Mouse (Mus musculus) urinary bladder, postnatal 25 days (tissue): ENCODE measurements around the gene Kif2a.
"Not testable (repeated sequence)": the region's sequence is repeated elsewhere in the genome, so short reads cannot be mapped to it uniquely, and the experiment has no call there.

Experiments
- DNase-seq: peaks from one replicate; pipeline ENCODE4 v3.0.0; 2022; ENCODE audit warnings: low spot score

Kif2a gene

DNA sequence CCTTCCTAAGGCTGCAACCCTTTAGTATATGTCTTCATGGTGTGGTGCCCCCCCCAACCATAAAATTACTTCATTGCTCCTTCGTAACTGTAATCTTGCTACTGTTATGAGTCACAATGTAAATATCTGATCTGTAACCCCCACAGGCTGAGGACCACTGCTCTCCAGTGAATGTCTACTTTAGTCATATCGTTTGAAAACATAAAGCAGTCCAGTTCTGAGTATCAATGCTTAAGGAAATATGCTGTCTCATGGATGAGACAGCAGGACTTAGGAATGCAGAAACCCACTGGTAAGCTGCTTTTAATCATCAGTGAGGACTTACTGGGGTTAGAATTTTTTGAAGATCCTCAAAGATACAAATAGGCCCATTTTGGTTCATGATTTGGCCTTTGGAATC lies 2.5 kb downstream of the Kif2a start:
- no peak for DNase-seq

DNA sequence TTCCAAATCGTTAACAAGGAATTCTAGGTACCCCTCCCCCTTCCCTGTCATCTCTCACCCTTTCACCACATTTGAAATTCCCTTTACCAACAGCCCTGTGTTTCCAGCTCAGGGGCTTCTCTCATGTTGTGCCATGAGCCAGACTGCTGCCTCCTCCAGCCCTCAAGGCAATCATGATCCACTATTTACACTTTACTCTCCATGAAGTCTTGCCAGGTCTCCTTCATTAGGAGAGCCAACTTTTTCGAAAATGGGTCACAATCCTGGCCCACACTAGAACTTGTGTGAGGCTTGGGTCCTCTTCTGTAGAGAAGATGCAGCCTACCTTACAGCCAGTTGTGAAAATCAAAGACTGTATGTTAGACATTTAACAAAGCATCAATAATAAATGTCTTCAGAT lies 8.0 kb downstream of the Kif2a start:
- no peak for DNase-seq

DNA sequence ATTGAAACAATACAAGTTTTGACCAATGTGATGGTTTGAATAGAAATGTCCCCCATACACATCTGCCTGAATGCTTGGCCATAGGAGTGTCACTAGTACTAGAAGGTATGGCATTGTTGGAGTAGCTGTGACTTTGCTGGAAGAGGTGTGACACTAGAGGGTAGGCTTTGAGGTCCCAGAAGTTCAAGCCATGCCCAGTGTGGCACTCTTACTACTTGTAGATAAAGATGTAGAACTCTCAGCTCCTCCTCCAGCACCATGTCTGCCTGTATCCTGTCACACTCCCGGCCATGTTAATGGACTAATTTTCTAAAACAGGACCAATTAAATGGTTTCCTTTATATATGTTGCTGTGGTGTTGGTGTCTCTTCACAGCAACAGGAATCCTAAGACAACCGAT lies 10.3 kb downstream of the Kif2a start:
- DNase-seq = no peak

GRCm38 (mm10) chr13:107008174-107008573 lies 13.8 kb downstream of the Kif2a start:
- no peak for DNase-seq

GRCm38 (mm10) chr13:107003211-107003610 lies 18.7 kb downstream of the Kif2a start:
- no peak for DNase-seq

DNA sequence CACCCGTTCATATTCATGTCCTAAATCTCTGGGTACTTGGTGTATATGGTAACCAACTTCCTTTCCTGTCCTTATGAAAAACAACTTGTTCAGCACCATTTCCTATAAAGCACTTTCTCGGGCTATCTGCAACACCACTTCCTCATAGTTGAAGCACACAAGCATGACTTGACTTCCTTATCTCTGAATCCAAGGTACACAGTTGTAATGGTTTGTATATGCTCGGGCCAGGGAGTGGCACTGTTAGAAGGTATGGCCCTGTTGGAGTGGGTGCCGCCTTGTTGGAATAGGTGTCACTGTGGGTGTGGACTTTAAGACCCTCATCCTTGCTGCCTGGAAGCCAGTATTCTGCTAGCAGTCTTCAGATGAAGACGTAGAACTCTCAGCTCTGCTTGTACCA lies 23.3 kb downstream of the Kif2a start:
- DNase-seq = peak; percentile 8

- DNase-seq = no peak
These were observed 23.9 kb downstream of the Kif2a start for GRCm38 (mm10) chr13:106998026-106998425.

GRCm38 (mm10) chr13:106997557-106997956 lies 24.4 kb downstream of the Kif2a start:
- not testable (repeated sequence) for DNase-seq

DNA sequence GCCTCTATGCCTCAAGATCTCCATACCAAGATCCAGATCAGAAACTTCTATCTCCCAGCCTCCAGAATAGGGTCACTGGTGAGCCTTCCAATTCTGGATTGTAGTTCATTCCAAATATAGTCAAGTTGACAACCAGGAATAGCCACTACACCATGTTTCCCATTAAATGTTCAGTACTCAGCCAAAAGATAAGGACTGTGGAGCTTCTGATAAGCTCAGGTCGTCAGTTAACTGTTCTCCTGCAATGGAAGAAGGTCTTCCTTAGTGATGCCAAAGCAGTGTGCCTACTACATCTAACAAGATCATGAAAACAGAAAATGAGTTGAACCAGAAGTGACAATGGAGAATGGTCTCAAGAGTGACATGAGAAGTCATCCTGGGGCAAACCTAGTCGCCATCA lies 25.0 kb downstream of the Kif2a start:
- DNase-seq = no peak

DNA sequence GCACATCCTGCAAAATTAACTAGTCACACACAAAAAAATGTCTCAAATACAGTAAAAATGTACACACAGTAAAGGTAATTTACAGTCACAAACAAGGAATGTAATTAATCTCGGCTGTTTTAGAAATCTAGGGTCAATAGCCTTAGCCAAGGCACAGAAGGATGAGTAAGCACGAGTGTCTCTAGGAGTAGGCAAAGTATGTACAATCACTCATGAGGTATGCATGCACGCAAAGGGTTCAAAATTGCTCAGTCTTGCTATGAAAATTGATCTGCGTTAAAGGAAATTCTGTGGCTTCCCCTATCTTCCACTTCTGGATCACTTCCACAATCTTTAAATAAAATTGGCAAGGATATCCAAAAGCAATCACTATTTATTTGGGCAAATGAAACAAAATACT lies 60.4 kb downstream of the Kif2a start:
- no peak for DNase-seq

- no peak for DNase-seq
These were observed 61.4 kb downstream of the Kif2a start for GRCm38 (mm10) chr13:106960557-106960956.

GRCm38 (mm10) chr13:106958286-106958685 lies 63.6 kb downstream of the Kif2a start:
- no peak for DNase-seq

DNA sequence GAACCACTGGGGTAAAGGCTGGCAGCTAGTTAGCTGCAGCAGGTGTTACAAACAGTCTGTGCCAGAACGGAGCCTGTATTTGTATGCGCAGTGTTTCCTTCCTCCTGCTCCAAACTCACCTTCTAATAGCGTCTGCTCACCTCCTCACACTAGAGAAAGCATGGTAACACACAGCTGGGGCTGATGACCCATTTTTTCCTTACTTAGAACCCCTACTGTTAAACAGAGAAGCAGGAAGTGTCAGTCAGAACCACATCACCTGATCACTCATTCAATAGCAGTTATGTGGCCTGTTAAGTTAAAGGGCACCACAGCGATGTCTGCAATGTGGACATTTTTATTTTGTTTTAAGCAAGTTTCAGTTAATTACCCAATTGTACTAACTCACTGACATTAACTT lies 64.4 kb downstream of the Kif2a start:
- no peak for DNase-seq

GRCm38 (mm10) chr13:106954880-106955279 lies 67.0 kb downstream of the Kif2a start:
- DNase-seq = no peak

- DNase-seq = no peak
These were observed 74.3 kb downstream of the Kif2a start for GRCm38 (mm10) chr13:106947583-106947982.

DNA sequence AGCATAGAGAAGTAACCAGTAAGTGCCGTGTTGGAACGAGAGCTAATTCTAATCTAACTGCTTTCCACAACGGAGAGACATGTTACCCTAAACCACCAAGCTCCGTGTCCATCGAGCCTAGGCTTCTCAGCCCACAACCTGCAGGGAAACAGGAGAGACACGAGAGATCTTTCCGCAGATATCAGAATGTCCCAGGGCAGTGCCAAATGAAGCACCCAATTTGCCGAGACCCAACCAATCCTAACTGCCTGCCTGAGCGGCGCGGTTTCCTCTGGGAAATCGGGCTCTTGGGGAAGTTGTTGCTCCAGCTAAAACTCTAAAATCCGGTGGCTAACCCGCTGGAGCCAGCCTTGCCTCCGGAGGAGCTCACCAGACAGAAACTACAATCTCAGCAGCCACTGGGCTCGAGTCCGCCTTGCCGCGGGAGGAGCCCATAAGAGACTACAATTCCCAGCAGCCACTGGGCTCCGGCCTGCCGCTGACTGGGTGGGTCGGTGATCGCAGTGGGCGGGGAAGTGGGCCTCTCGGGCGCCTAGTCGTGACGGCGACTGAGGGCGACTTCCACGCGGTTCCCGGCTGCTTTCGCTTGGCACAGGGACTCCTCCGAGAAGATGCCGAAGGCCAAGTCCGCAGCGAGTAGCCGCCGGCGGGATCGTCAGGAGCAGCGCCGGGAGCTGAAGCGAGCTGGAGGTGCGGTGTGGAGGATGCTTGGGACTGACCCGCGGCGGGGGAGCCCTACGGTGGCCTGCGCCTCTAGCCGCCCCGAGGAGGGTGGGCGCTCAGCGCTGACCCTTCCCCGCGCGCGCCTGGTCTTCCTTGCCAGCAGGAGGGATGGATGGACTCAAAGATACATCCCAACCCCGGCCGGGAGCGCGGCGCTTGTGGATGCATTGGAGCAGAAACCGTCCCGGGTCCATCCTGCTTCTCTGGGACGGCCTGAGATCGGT lies 75.1 kb downstream of the Kif2a start, which contains the start of gene Dimt1:
Gene Dimt1 (plus strand): TSS at position 534 of the 947 bp plus-strand sequence.
- peak; percentile 87 for DNase-seq

DNA sequence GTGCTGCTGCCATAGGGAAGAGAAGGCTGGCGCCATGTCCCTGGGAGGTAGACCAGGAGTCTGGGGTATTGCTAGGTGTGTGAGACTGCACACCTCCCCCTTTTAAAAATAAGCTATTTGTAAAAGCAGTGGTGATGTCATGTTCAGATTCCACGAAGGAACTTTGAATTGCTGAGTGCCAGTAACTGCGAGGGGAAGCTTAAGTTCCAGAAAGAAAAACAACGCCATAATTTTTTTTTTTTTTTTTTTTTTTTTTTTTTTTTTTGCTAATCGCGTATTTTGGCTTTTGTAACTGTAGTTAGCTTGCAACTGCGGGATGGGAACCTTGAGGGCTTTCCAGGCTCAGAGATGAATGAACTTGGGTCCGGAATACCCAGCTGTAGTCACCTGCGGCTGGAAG lies 76.4 kb downstream of the Kif2a start:
- no peak for DNase-seq

- no peak for DNase-seq
These were observed 79.2 kb downstream of the Kif2a start for GRCm38 (mm10) chr13:106942721-106943120.

DNA sequence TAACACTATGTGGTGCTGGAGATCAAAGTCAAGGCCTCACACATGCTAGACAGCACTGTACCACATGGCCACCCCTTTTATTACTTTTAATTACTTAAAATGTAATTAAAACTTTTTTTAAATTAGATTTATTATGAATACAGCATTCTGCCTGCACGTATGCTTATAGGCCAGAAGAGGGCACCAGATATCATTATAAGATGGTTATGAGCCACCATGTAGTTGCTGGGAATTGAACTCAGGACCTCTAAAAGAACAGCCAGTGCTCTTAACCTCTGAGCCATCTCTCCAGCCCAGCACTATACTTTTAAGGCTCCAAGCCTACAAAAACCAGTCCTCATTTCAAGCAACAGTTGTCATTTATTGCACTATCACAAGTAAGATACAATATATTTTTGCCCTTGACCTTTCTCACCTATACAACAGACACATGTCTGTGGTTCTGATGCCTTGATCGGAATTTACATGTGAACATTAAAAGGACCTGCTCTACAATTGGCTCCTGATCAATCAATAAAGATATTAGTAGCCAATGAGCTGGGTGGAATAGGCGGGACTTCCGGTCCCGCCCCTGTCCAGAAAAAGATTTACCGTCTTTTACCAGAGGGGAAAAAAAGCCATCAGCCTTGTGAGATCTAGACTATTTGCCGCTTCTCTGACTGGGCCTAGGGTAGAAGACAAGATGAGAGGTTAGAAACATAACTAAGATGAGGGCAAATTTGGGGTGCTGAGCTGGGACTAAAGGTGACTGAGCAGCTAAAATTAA lies 80.5 kb downstream of the Kif2a start:
- no peak for DNase-seq

DNA sequence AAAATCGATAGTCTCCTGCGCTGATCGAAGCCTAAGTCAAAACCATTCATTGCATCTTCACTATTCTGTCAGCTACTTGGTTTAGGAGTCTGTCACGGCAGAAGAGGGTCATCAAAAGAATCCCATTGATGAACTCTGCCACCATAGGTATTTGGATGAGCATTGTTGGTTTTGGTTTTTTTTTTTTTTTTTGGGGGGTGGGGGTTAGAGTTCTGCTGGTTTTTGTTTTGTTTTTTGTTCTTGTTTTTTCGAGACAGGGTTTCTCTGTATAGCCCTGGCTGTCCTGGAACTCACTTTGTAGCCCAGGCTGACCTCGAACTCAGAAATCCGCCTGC lies 84.8 kb downstream of the Kif2a start:
- DNase-seq = no peak

DNA sequence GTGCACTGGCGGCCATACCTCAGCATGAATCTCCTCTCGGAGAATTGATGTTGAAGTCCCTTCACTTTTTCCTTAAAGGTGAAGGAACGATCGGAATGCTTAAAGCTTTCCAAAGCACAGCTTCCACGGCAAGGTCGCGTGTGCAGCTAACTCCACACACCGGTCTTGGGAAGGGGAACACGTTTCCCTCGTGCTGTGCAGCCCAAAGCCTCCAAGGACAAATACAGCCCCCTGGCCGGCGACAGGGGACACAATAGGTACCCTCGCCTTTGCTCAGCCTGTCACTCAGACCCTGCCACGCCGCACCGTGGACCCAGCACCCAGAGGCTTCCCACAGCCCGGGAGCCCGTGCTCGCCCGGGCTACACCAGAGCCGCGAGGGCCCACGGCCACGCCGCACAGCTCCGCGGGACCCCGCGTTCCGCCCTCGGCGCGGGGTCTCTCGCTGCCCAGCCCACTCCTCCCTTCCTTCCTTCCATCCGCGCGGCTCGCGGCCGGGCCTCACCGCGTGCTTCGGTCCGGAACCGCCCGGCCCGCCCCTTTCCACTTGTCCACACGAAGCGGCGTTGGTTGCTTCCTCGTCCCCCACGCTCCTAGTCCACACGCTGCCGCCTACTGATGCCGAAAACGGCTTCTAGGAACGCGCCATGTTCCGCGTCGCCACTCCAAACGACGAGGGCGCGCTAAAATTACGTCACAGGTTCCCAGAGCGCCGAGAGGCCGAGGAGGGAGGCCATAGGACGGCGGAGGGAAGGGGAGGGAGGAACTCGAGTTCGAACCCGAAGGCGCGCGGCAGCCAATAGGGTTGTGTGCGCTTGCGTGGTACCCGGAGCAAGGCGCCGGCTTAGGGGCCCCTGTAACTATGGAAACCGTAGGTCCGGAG lies 85.4 kb downstream of the Kif2a start, which contains the start of gene Ipo11:
Gene Ipo11 (minus strand): TSS at position 703 of the 882 bp plus-strand sequence.
- peak; percentile 86 for DNase-seq

GRCm38 (mm10) chr13:106935871-106936255 lies 86.1 kb downstream of the Kif2a start:
- no peak for DNase-seq
